Mouse (Mus musculus) stomach, embryonic 14.5 days (tissue): ENCODE data around the gene Rarb. TPM values are rescaled to one million over a fixed set of nuclear protein-coding genes. Genes with fewer than 3 reads are reported as not detected.

Experiments
- ATAC-seq: fragments of 200-750 bp; cut with Nextera tagmentation; 2 replicates; pipeline ENCODE4 v1.8.0; 2017; ENCODE audit warnings: low read depth, moderate TSS enrichment; ENCODE audit not compliant: insufficient number of reproducible peaks, insufficient read depth, low FRiP score
- H3K27ac ChIP-seq: fragments of 300-500 bp; sonication (generic); 2 replicates; pipeline ENCODE4 v1.5.1; 2014; ENCODE audit warnings: mild to moderate bottlenecking, low read length, moderate library complexity, mixed read lengths
- H3K27me3 ChIP-seq: fragments of 300-500 bp; sonication (generic); 2 replicates; pipeline ENCODE4 v1.6.1; 2014; ENCODE audit warnings: low read length, control low read depth, mixed read lengths; ENCODE audit not compliant: control insufficient read depth, insufficient read depth
- H3K36me3 ChIP-seq: fragments of 300-500 bp; sonication (generic); 2 replicates; pipeline ENCODE4 v1.6.1; 2014; ENCODE audit warnings: mild to moderate bottlenecking, control low read depth, low read length, moderate library complexity, mixed read lengths; ENCODE audit not compliant: control insufficient read depth, insufficient read depth
- H3K4me1 ChIP-seq: fragments of 300-500 bp; sonication (generic); 2 replicates; pipeline ENCODE4 v1.6.1; 2014; ENCODE audit warnings: low read length, control low read depth, mixed read lengths; ENCODE audit not compliant: control insufficient read depth, insufficient read depth
- H3K4me2 ChIP-seq: fragments of 300-500 bp; sonication (generic); replicated peaks from 2 replicates; pipeline ENCODE4 v1.6.1; 2014; ENCODE audit warnings: low read depth, low read length, control low read depth
- H3K4me3 ChIP-seq: fragments of 300-500 bp; sonication (generic); 2 replicates; pipeline ENCODE4 v1.5.1; 2014; ENCODE audit warnings: low read depth, low read length, control low read depth
- H3K9ac ChIP-seq: fragments of 300-500 bp; sonication (generic); replicated peaks from 2 replicates; pipeline ENCODE4 v1.6.1; 2014; ENCODE audit warnings: low read depth, mild to moderate bottlenecking, control low read depth, low read length, moderate library complexity, mixed read lengths
- H3K9me3 ChIP-seq: fragments of 300-500 bp; sonication (generic); 2 replicates; pipeline ENCODE4 v1.6.1; 2016; ENCODE audit warnings: low read depth, low read length, control low read depth; ENCODE audit not compliant: control insufficient read depth
- WGBS: fragments of 180-500 bp; shearing (Covaris S2); extraction: QIAGEN DNeasy Blood & Tissue Kit; methylation state at CpG from one replicate; pipeline ENCODE4 v1.1.7; 2014; 5-methylcytosine and 5-hydroxymethylcytosine counted together
- polyA plus RNA-seq: library from polyadenylated mRNA; unstranded; fragments of >200 nt; fragmentation: Nextera tagmentation; extraction: Ambion mirVana; gene quantifications from 2 replicates; pipeline ENCODE4 v1.2.1, GENCODE M21; 2014

The Rarb gene
- polyA plus RNA-seq, 1 experiment from 2014 or later: 48.5 TPM

DNA sequence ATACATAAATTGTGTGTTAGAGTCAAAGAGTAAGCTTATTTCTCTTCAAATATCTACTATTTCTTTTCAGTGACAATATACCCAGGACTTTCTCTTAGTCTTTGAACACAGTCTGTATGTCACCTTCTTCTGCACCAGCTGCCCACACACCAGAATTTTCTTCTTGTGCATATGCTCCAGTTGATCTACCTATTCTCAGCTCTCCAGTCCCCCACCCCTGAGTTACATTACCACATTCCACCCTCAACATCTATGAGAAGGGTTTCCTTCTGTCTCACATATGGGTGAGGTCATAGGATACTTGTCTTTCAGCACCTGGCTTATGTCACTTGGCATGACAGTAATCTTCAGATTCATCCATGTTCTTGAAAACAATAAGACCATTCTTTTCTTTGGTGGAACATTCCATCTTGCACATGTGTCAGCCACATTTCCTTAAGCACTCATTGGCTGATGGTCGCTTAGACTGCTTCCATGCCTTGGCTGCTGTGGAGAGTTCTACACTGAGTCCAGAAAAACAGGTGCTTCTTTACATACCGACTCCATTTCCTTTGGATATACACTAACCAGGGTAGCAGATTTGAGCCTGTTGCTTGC is 71.9 kb downstream of the Rarb start:
- Histone ChIP-seq H3K4me2 (no peak overlapping the region), H3K9me3 (no peaks in the 10 kb centered on the region), H3K4me1 (no peaks in the 10 kb centered on the region), H3K4me3 (no peak overlapping the region), H3K36me3 (no peaks in the 10 kb centered on the region), H3K27ac (no peak overlapping the region), H3K9ac (no peak overlapping the region), H3K27me3 (no peaks in the 10 kb centered on the region)
- WGBS: 57% methylated on average over 2 of the region's 2 CpGs
- ATAC-seq: no peak

GRCm38 (mm10) chr14:16740982-16741739 is 77.8 kb downstream of the Rarb start:
- Histone ChIP-seq H3K4me2 (no peak overlapping the region), H3K9me3 (no peaks in the 10 kb centered on the region), H3K27ac (peak overlapping the region; percentile 61), H3K9ac (no peak overlapping the region), H3K4me3 (no peak overlapping the region), H3K4me1 (peaks cover 4% of the 10 kb centered on the region; the same call in 1 of the 2 replicates), H3K36me3 (no peaks in the 10 kb centered on the region), H3K27me3 (no peaks in the 10 kb centered on the region)
- 61% methylated on average over 13 of the region's 13 CpGs for WGBS
- ATAC-seq: no peak

GRCm38 (mm10) chr14:16738538-16738937 is 80.4 kb downstream of the Rarb start:
- H3K27ac ChIP-seq: no peak overlapping the region
- no peaks in the 10 kb centered on the region for H3K36me3 ChIP-seq
- no peaks in the 10 kb centered on the region for H3K27me3 ChIP-seq
- no peaks in the 10 kb centered on the region for H3K9me3 ChIP-seq
- ATAC-seq: no peak
- peaks cover 29% of the 10 kb centered on the region for H3K4me1 ChIP-seq
- H3K4me3 ChIP-seq: no peak overlapping the region
- no peak overlapping the region for H3K4me2 ChIP-seq
- no peak overlapping the region for H3K9ac ChIP-seq
- WGBS: 84% methylated on average over 1 of the region's 1 CpGs

DNA sequence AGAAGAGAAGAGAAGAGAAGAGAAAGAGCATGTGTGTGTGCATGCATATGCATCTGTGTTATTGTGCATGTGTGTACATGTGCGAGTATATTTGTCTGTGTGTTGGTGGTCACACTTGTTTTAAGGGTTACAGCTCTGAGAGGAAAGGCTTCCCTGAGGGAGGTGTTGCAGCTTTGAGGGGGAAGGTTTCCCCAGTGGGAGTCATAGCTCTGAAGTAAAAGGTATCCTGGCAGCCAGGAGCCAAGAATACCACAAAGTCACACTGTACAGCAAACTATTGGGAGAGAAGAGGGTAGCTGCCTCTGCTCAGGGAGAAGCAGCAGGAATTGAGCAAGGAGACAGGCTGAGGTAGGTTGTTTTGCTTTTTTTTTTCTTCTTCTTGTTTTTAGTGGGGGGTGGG is 81.2 kb downstream of the Rarb start:
- no peaks in the 10 kb centered on the region for H3K36me3 ChIP-seq
- WGBS: 89% methylated on average over 1 of the region's 1 CpGs
- no peak for ATAC-seq
- no peak overlapping the region for H3K27ac ChIP-seq
- H3K4me2 ChIP-seq: no peak overlapping the region
- H3K9me3 ChIP-seq: no peaks in the 10 kb centered on the region
- peaks cover 30% of the 10 kb centered on the region for H3K4me1 ChIP-seq
- H3K9ac ChIP-seq: no peak overlapping the region
- no peaks in the 10 kb centered on the region for H3K27me3 ChIP-seq
- no peak overlapping the region for H3K4me3 ChIP-seq

DNA sequence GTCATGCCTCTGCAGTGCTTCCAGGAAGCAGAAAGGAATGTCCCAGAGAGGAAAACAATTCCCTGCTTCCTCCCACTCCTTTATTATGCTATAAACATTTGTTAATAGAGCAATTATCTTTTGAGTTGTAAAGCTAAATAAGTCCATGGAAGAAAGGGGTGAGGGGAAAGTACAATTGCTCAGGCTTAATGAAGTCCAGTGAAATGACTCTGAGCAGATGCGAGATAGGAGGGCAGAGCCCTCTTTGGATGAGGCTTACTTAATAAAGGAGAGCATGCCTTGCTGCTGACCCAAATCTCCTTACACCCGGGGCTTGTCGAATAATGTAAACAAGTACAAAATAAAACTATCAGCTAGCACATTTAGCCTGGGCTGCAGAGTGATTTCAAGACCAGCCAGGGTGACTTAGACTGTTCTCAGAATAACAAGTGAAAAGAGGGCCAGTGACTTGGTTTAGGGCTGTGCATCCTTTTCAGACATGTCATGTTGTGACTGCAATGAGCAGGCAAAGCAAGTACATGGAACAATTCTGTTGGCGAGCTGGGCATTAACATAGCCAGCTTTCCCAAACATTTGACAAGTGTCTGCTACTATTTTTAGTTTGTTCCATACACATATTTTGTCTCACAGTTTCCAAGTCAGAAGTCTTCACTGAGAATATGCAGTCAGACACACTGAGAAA is 83.5 kb downstream of the Rarb start:
- Histone ChIP-seq H3K9me3 (no peaks in the 10 kb centered on the region), H3K9ac (no peak overlapping the region), H3K4me1 (peaks cover 26% of the 10 kb centered on the region), H3K4me3 (no peak overlapping the region), H3K36me3 (no peaks in the 10 kb centered on the region), H3K27me3 (no peaks in the 10 kb centered on the region), H3K4me2 (no peak overlapping the region), H3K27ac (peak overlapping the region; percentile 11; the same call in 1 of the 2 replicates)
- ATAC-seq: no peak
- WGBS: 26% methylated on average over 4 of the region's 4 CpGs

GRCm38 (mm10) chr14:16733595-16734298 is 85.2 kb downstream of the Rarb start:
- no peak overlapping the region for H3K4me3 ChIP-seq
- H3K27ac ChIP-seq: peak overlapping the region; percentile 56
- H3K4me2 ChIP-seq: no peak overlapping the region; the same call in 1 of the 2 replicates
- no peak overlapping the region; the same call in 1 of the 2 replicates for H3K9ac ChIP-seq
- WGBS: 9% methylated on average over 9 of the region's 9 CpGs
- H3K27me3 ChIP-seq: no peaks in the 10 kb centered on the region
- ATAC-seq: peak; percentile 82
- H3K9me3 ChIP-seq: no peaks in the 10 kb centered on the region
- no peaks in the 10 kb centered on the region for H3K36me3 ChIP-seq
- H3K4me1 ChIP-seq: peaks cover 26% of the 10 kb centered on the region

DNA sequence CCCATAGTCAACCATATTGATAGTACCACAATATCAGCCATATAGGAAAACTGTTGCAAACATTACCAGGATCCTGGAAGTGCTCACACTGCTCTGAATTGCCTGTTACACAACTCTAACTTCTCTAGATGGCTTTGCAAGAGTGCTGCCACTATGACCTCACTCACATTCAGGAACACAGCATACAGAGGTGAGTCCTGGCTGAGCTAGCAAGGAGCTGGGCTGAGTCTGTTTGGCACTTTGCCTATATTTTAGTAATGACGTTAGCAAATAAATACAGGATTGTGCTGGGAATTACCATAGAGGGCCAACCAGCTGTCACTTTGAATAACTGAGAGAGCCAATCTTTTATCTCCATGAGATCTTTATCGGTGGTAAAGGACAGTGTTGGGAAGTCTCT is 86.9 kb downstream of the Rarb start:
- H3K9me3 ChIP-seq: no peaks in the 10 kb centered on the region
- no peak overlapping the region for H3K4me3 ChIP-seq
- H3K27ac ChIP-seq: no peak overlapping the region
- no peaks in the 10 kb centered on the region for H3K27me3 ChIP-seq
- H3K4me2 ChIP-seq: no peak overlapping the region
- H3K4me1 ChIP-seq: peaks cover 30% of the 10 kb centered on the region
- H3K9ac ChIP-seq: no peak overlapping the region
- WGBS: 35% methylated on average over 2 of the region's 2 CpGs
- no peak for ATAC-seq
- H3K36me3 ChIP-seq: no peaks in the 10 kb centered on the region

DNA sequence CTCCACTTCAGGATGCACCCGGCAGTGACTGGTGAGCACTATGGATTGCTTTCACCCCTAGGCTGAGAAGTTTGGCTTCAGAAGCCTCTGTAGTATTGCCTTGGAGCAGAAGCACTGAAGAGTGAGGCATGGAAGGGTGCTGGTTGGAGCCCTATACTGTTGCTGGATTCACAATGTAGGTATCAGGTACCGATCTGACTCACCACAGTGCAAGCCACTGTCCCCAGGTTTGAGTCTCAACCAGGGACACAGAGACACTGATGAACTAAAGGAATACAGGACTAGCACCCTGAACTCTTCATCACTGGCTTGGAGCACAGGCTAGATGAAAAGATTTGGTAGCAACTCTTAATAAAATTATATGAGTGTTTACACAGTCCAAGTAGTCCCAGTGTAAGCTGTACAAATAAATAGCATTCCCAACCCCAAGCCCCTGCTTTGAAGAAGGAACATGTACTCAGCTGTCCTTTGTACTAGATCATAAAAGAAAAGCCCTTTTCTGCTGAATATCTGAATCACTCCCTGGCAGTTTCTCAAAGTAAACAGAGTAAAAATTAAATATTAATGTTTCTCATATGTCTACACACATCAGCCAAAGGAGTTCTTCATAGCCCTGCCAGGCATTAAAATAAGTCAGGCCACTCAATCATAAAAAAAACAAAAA is 90.6 kb downstream of the Rarb start:
- H3K4me1 ChIP-seq: 0 out of 2 replicates have a peak, but pooled peaks cover 4% of the 10 kb centered on the region
- no peaks in the 10 kb centered on the region for H3K27me3 ChIP-seq
- H3K4me3 ChIP-seq: no peak overlapping the region
- no peak overlapping the region for H3K4me2 ChIP-seq
- ATAC-seq: 0 out of 2 replicates have a peak, but pooled peaks have one; percentile 37
- no peaks in the 10 kb centered on the region for H3K9me3 ChIP-seq
- H3K9ac ChIP-seq: no peak overlapping the region
- H3K36me3 ChIP-seq: no peaks in the 10 kb centered on the region
- H3K27ac ChIP-seq: no peak overlapping the region; the same call in 1 of the 2 replicates
- WGBS: 76% methylated on average over 2 of the region's 2 CpGs
